Mouse (Mus musculus): ENCODE measurements around the gene Itga4.

Gene Itga4

GRCm38 (mm10) chr2:79357835-79358234 lies 102.6 kb downstream of the Itga4 start:
- DNase-seq, result no peak

GRCm38 (mm10) chr2:79362029-79362428 lies 106.8 kb downstream of the Itga4 start:
- DNase-seq, result no peak

GRCm38 (mm10) chr2:79363920-79364319 lies 108.7 kb downstream of the Itga4 start:
- DNase-seq, result no peak

- no peak for DNase-seq
Measured at GRCm38 (mm10) chr2:79367451-79368450, 112.5 kb downstream of the Itga4 start.

GRCm38 (mm10) chr2:79368661-79369060 lies 113.4 kb downstream of the Itga4 start:
- no peak for DNase-seq

- DNase-seq, result no peak
Measured at GRCm38 (mm10) chr2:79369061-79369524, 113.9 kb downstream of the Itga4 start.

- no peak for DNase-seq
Measured at GRCm38 (mm10) chr2:79369905-79370304, 114.7 kb downstream of the Itga4 start.

- DNase-seq, result peak; percentile 17
Measured at GRCm38 (mm10) chr2:79370711-79371312, 115.6 kb downstream of the Itga4 start.

GRCm38 (mm10) chr2:79371326-79372153 lies 116.3 kb downstream of the Itga4 start:
- no peak for DNase-seq

GRCm38 (mm10) chr2:79372154-79372467 lies 116.9 kb downstream of the Itga4 start:
- no peak for DNase-seq

GRCm38 (mm10) chr2:79372486-79373200 lies 117.4 kb downstream of the Itga4 start:
- DNase-seq, result peak; percentile 60

- no peak for DNase-seq
Measured at GRCm38 (mm10) chr2:79378346-79379086, 123.3 kb downstream of the Itga4 start.

GRCm38 (mm10) chr2:79379087-79380041 lies 124.1 kb downstream of the Itga4 start:
- no peak for DNase-seq
